Mouse (Mus musculus) frontal cortex, adult (tissue): ENCODE results near the gene Gm2a.
"Not testable (repeated sequence)": the region's sequence is repeated elsewhere in the genome, so short reads cannot be mapped to it uniquely, and the experiment has no call there.

Source experiments
- ATAC-seq: cut with Nextera tagmentation; 2 replicates; pipeline ENCODE4 v1.9.2; 2017; ENCODE audit warnings: mild to moderate bottlenecking, moderate library complexity, mixed read lengths; ENCODE audit not compliant: low TSS enrichment

Gene Gm2a

GRCm38 (mm10) chr11:55096731-55097462 is 1.0 kb upstream of the Gm2a start:
- ATAC-seq, result no peak

GRCm38 (mm10) chr11:55098189-55098915 is 437 bp downstream of the Gm2a start:
- peak; percentile 48; the same call in 1 of the 2 replicates for ATAC-seq

DNA sequence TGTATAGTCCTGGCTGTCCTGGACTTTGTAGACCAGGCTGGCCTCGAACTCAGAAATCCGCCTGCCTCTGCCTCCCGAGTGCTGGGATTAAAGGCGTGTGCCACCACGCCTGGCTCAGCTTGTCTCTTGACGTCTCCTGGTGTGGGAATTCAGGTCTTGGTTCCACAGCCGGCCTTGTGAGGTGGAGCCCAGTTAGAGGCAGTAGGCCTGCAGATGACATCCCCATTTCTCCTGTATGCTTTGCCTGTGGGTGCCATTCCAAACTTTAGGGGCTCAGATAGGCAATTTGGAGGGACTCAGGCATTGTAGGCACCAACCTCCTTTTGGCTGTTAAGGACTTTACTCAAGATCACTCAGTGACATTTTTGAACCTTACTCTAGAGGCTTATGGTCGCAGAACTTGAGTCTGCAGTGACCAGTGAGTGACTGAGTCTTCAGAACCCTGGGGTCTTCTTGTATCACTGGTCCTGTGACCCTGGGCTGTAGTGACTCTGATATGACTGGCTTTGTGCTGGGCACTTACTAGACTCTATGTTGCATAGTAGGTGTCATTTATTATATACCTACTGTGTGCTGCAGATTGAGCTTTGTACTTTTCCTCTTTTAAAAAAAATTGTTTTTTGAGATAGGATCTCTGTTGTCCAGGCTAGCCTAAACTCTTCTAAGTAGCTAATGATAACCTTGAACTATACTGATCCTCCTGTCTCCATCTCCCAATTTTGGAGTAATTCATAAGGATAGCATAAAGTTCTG is 1.3 kb downstream of the Gm2a start:
- no peak for ATAC-seq

DNA sequence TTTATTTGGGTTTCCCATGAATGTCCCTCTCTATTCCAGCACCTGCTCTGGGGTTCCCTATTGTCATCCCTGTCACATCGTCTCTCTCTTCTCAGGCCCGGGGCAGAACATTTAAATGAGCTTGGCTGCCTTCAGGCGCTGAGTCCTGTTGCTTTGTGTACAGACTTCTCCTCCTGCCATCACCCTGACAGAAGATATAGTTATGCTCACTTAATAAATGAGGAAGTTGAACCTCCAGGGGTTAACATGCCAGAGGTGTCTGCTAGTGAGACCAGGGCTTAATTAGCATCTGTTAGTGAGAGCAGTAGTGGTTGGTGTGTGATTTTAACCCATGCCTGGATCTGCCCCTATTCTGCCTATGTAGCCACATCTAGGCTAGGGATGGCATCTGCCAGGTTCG is 2.0 kb downstream of the Gm2a start:
- no peak for ATAC-seq

DNA sequence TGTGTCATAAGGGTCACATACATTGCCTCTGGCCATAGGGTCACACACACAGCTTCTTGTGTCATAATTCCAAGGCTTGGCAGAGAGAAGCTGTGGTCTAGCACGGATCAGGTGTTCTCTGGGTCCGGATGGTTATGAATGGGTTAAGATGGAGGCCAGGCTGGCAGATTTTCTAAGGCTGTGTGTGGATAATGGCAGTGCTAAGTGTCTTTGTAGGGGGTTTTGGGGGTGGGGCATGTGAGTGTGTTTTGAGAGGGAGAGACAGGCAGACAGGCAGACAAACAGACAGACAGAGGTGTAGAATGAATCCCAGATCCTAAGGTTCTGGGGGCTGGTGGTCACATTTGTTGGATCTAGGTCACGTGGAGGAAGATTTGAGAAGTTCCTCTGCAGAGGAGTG is 4.1 kb downstream of the Gm2a start:
- ATAC-seq, result no peak

DNA sequence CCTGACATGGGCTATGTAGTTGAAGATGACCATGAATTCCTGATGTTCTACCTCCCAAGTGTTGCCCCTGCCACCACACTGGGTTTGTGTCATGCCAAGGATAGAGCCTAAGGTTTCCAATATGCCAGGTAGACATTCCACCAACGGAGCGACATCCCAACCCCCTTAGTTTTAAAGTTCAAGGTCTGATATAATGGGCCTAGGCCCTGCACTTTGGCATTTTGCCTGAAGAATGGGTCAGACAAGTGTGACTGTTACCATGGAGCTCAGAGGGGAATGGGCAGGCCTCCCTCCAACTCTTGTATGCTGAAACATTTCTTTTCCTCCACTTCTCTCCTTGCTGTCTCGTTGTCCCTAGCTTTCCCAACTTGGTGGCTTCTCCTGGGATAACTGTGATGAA is 5.3 kb downstream of the Gm2a start:
- no peak for ATAC-seq

DNA sequence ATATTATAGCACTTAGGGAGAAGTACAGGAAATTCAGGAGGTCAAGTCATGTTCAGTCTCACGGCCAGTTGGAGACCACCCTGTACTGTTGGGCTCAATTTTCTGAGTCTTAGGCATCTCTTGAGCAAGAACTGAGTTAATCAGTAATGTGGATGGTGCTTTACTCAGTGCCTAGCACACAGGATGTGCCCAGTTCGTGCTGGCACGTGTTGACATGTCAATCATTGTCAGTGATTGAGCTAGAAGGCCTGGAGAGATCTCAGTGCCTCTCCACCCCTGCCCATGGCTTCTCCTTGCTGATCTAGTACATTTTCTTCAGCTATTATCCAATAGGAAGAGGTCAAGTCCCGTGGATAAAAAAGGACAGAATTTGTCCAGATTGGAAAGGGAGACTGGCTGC is 7.5 kb downstream of the Gm2a start:
- no peak for ATAC-seq

- no peak for ATAC-seq
Observed at GRCm38 (mm10) chr11:55106636-55107035, 8.7 kb downstream of the Gm2a start.

- no peak for ATAC-seq
Observed at GRCm38 (mm10) chr11:55109521-55110300, 11.8 kb downstream of the Gm2a start.

DNA sequence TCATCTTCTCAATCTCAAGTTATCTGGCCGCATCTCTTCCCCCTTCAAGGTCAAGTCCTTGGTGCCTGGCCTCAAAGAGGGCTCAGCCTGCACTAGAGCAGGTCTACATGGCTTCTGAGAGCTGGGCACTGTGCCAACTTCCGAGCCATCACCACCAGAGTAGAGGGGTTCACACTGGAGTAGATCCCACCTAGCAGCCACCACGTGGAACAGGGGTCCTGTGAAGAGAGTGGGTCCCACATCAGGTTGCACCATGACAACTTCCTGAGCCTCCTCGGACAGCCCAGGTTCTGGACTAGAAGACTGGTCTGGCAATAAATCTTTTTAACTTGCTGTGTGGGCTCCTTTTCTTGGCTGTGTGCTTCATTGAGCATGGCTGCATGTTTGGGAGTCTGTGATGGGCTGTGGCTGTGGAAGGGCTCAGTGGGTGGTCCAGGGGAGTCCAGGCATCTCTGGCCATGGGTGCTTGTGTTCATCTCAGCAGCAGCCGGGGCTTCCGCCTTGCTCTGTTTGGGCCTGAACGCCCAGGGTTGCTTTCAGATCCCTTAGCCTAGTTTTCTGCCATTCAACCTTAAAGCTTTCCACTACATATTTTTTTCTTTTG is 12.8 kb downstream of the Gm2a start:
- ATAC-seq, result no peak

GRCm38 (mm10) chr11:55113209-55113860 is 15.4 kb downstream of the Gm2a start:
- no peak; the same call in 1 of the 2 replicates for ATAC-seq

DNA sequence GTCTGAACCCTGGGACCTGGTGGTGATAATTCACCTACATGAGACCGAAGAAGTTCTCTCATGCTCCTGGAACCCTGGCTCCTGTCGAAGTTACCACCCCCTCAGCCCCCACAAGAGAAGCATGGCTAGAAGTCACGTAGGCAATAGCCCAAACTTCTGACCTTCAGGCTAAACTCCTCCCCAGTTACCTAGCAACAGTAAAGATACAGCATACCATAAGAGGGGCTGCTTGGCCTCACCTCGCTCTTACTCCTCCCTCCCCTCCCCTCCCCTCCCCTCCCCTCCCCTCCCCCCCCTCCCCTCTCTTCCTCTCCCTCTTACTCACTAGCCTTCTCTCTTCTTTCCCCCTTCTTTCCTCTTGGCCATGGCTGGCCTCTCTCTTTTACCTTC is 15.9 kb downstream of the Gm2a start:
- not testable (repeated sequence) for ATAC-seq

DNA sequence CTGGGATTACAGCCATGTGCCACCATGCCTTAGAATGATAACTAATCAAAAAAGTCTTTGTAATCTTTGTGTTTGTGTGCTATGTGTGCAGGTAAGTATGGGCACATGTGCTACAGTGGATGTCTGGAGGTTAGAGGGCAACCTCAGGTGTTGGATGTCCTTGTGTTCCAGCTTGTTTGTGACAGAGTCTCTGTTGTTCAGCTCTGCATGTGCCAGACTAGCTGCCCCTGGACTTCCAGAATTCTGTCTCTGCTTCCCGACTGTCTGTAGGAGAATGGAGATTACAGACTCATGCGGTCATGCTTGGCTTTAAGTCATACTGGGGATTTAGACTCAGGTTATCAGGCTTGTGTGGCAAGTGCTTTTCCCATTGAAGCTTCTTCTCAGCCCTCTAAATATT is 16.4 kb downstream of the Gm2a start:
- no peak for ATAC-seq

- ATAC-seq, result no peak
Observed at GRCm38 (mm10) chr11:55116004-55116403, 18.1 kb downstream of the Gm2a start.

DNA sequence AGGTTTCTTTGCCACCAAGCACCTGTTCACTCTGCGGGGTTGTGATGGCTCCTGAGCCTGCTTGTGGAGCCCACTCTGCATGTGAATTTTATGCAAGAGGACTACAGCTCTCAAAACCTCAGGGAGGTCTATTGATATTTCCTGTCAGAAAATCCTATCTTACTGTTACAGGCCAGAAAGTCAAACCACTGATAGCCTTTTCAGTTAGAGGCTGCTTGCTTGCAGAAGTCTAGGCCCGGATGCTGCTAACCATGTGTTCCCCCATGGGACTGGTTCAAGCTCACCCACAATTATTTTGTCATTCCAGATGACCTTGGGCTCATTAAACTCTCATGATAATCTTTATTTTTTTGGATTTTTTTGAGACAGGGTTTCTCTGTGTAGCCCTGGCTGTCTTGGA is 19.1 kb downstream of the Gm2a start:
- no peak for ATAC-seq

DNA sequence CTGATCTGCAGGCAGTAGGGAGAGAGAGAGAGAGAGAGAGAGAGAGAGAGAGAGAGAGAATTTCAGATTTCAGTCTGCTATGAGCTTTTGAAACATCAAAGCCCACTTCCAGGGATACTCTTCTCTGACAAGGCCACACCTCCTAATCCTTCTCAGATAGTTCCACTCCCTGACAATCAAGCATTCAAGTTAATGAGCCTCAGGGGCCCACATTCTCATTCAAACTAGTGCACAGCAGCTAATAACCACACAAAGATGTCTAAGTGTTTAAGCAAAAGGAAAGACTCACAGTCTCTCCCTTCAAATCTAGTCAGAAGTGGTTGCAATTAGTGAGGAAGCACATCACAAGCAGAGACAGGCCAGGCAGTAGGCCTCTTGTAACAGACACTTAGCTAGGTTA is 22.4 kb downstream of the Gm2a start:
- ATAC-seq, result no peak

DNA sequence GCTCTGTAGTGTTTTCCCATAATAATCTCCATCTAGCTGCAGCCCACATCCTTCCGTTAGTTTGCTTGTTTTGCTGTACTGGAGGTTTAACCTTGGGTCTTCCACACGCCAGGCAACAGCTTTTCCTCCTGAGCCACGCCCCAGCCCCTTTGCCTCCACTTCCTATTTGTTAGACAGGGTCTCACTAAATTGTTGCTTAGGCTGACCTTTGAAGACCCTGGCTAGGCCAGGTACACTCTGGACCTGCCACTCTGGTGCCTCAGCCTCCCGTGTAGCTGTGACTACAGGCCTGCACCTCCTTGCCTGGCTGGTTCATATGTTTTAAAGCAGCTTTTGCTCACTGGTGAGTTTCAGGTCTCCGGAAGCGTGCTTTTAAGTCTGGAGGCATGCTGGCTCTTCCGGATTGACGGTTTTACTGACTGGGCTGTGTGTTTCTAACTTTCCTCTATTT is 22.9 kb downstream of the Gm2a start:
- no peak for ATAC-seq

GRCm38 (mm10) chr11:55121430-55121829 is 23.5 kb downstream of the Gm2a start:
- no peak for ATAC-seq

- ATAC-seq, result no peak
Observed at GRCm38 (mm10) chr11:55126663-55127062, 28.7 kb downstream of the Gm2a start.

DNA sequence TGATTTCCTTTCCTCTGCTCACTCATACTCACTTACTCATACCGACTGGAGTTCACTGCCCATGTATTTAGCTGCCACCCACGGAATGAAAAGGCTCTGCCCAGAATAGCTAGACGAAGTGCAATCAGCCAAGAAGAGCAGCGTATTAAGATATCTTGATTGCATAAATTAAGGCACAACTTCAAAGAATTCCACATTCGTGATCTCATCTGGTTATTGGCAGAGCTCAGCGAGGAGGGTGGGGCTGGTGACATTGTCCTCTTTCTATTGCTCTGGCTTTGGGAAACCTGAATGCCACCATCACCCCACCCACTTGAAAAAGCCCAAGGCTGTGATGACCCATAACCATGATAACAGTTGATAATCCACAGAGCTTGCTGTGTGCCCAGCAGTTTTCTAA is 30.0 kb downstream of the Gm2a start:
- peak; percentile 85 for ATAC-seq

GRCm38 (mm10) chr11:55128411-55128810 is 30.5 kb downstream of the Gm2a start:
- no peak for ATAC-seq
